In genomic region chr17:87302014-87302794, GRCm38 (mm10) we compare ENCODE assay signal across 10 mouse cellular contexts. TPM values are rescaled to one million over a fixed set of nuclear protein-coding genes. Genes with fewer than 3 reads are reported as not detected.
DNase-seq lines count a peak whose midpoint lies in the region; ATAC-seq and TF ChIP-seq lines count a peak whose summit lies in the region.
"Had no signal": no experiment of that assay in that cellular context is flagged by ENCODE, and none has a peak within 500 bp of the region (broad histone marks: within the 10 kb centered on the region; RNA-seq: fewer than 3 reads in every experiment).

No protein-coding gene starts in this region.

- TF ChIP-seq POLR2A in embryonic fibroblast, embryonic 13.5 days (IDR thresholded peaks at IDR 0.05; ENCODE audit: low read depth, low read length): no peak

- WGBS in embryonic facial prominence, embryonic 13.5 days: 77% methylated on average over 13 of the region's 13 CpGs
- 83% methylated on average over 13 of the region's 13 CpGs for WGBS in embryonic facial prominence, embryonic 10.5 days
- 52% methylated on average over 13 of the region's 13 CpGs for WGBS in lung, embryonic 16.5 days
- 83% methylated on average over 13 of the region's 13 CpGs for WGBS in limb, embryonic 10.5 days

- DNase-seq in embryonic facial prominence, embryonic 10.5 days (ENCODE audit: low spot score): no peak
- peak; percentile 76 for DNase-seq in 3T3-L1 (ENCODE audit: low read depth, low spot score)
- DNase-seq in ovary, postnatal 10 days (ENCODE audit: low spot score): no peak
- DNase-seq in cerebellum, postnatal 10 days: no peak
- DNase-seq in limb, embryonic 10.5 days (ENCODE audit: low spot score): no peak
- DNase-seq: layer of hippocampus, postnatal 36 days had no signal

- H3K4me2 ChIP-seq in embryonic facial prominence, embryonic 13.5 days: no peak overlapping the region
- H3K4me2 ChIP-seq in lung, embryonic 16.5 days (ENCODE audit: low read depth, low read length): no peak overlapping the region
- H3K4me2 ChIP-seq: forebrain, embryonic 13.5 days had no signal

- no peaks in the 10 kb centered on the region for H3K9me3 ChIP-seq in embryonic facial prominence, embryonic 13.5 days
- no peaks in the 10 kb centered on the region for H3K9me3 ChIP-seq in embryonic facial prominence, embryonic 10.5 days
- H3K9me3 ChIP-seq in lung, embryonic 16.5 days (ENCODE audit: control insufficient read depth, low read length): no peaks in the 10 kb centered on the region
- H3K9me3 ChIP-seq in limb, embryonic 10.5 days (replicated peaks): no peaks in the 10 kb centered on the region
- H3K9me3 ChIP-seq: forebrain, embryonic 13.5 days had no signal

- no peak overlapping the region for H3K4me3 ChIP-seq in embryonic facial prominence, embryonic 13.5 days
- no peak overlapping the region for H3K4me3 ChIP-seq in embryonic facial prominence, embryonic 10.5 days
- H3K4me3 ChIP-seq in embryonic fibroblast, embryonic 13.5 days (ENCODE audit: insufficient read depth, low read length): no peak overlapping the region
- H3K4me3 ChIP-seq in lung, embryonic 16.5 days (ENCODE audit: low read length): no peak overlapping the region
- H3K4me3 ChIP-seq in limb, embryonic 10.5 days: no peak overlapping the region
- H3K4me3 ChIP-seq: forebrain, embryonic 13.5 days had no signal

- H3K4me1 ChIP-seq in embryonic facial prominence, embryonic 13.5 days: peaks cover 12% of the 10 kb centered on the region
- peaks cover 9% of the 10 kb centered on the region for H3K4me1 ChIP-seq in embryonic facial prominence, embryonic 10.5 days
- H3K4me1 ChIP-seq in embryonic fibroblast, embryonic 13.5 days (ENCODE audit: control insufficient read depth, insufficient read depth, low read length): peaks cover 4% of the 10 kb centered on the region; the same call in 1 of the 2 replicates
- peaks cover 11% of the 10 kb centered on the region for H3K4me1 ChIP-seq in lung, embryonic 16.5 days (replicated peaks; ENCODE audit: control insufficient read depth, insufficient read depth, low read length)
- H3K4me1 ChIP-seq in limb, embryonic 10.5 days: peaks cover 18% of the 10 kb centered on the region; the same call in 1 of the 2 replicates
- H3K4me1 ChIP-seq: forebrain, embryonic 13.5 days had no signal

- no peak for TF ChIP-seq CTCF in embryonic fibroblast, embryonic 13.5 days (IDR thresholded peaks at IDR 0.05; ENCODE audit: borderline replicate concordance, insufficient read depth, low read length)

- no peak for ATAC-seq in embryonic facial prominence, embryonic 13.5 days (ENCODE audit: insufficient number of reproducible peaks, insufficient read depth, low FRiP score, low TSS enrichment, low read depth)
- no peak for ATAC-seq in lung, embryonic 16.5 days (ENCODE audit: low read depth)
- ATAC-seq: forebrain, embryonic 13.5 days had no signal

- no peak overlapping the region for H3K9ac ChIP-seq in embryonic facial prominence, embryonic 13.5 days
- H3K9ac ChIP-seq in lung, embryonic 16.5 days (ENCODE audit: low read length): no peak overlapping the region
- H3K9ac ChIP-seq: forebrain, embryonic 13.5 days had no signal

- H3K27me3 ChIP-seq in embryonic facial prominence, embryonic 13.5 days: no peaks in the 10 kb centered on the region
- no peaks in the 10 kb centered on the region for H3K27me3 ChIP-seq in embryonic facial prominence, embryonic 10.5 days (replicated peaks; ENCODE audit: low read depth, poor library complexity, severe bottlenecking)
- H3K27me3 ChIP-seq in lung, embryonic 16.5 days (ENCODE audit: control insufficient read depth, insufficient read depth, low read depth, low read length): no peaks in the 10 kb centered on the region
- no peaks in the 10 kb centered on the region for H3K27me3 ChIP-seq in limb, embryonic 10.5 days (ENCODE audit: low read depth, poor library complexity, severe bottlenecking)
- H3K27me3 ChIP-seq: forebrain, embryonic 13.5 days had no signal

- H3K36me3 ChIP-seq in embryonic facial prominence, embryonic 13.5 days: no peaks in the 10 kb centered on the region
- H3K36me3 ChIP-seq in embryonic facial prominence, embryonic 10.5 days (replicated peaks): no peaks in the 10 kb centered on the region
- H3K36me3 ChIP-seq in lung, embryonic 16.5 days (ENCODE audit: control insufficient read depth, insufficient read depth, low read length): no peaks in the 10 kb centered on the region
- no peaks in the 10 kb centered on the region for H3K36me3 ChIP-seq in limb, embryonic 10.5 days

- H3K27ac ChIP-seq in embryonic facial prominence, embryonic 13.5 days: 0 out of 2 replicates have a peak overlapping the region, but pooled peaks have one; percentile 3
- H3K27ac ChIP-seq in embryonic facial prominence, embryonic 10.5 days (replicated peaks): no peak overlapping the region
- peak overlapping the region; percentile 85 for H3K27ac ChIP-seq in embryonic fibroblast, embryonic 13.5 days (ENCODE audit: insufficient read depth, low read length)
- peak overlapping the region; percentile 50 for H3K27ac ChIP-seq in lung, embryonic 16.5 days (ENCODE audit: low read length)
- no peak overlapping the region for H3K27ac ChIP-seq in limb, embryonic 10.5 days
- H3K27ac ChIP-seq: forebrain, embryonic 13.5 days had no signal

RNA-seq across cellular contexts. Expression of gene Ttc7, which starts 19.5 kb away (rescaled TPM):
- 6.4 and 7.2 TPM in 2 replicates for polyA plus RNA-seq in embryonic facial prominence, embryonic 13.5 days (2015; fragmentation: Nextera tagmentation; extraction: Ambion mirVana)
- polyA plus RNA-seq in embryonic facial prominence, embryonic 10.5 days (2016; fragmentation: Nextera tagmentation; extraction: Ambion mirVana): 3.6 and 4.0 TPM in 2 replicates
- 15.8 and 19.5 TPM in 2 replicates for polyA plus RNA-seq in embryonic fibroblast, embryonic 13.5 days (2011; ENCODE audit: insufficient read length, low read depth, missing spikeins)
- polyA plus RNA-seq in lung, embryonic 16.5 days (2015; fragmentation: Nextera tagmentation; extraction: Ambion mirVana): 6.1 and 6.4 TPM in 2 replicates
- 3.6 and 3.9 TPM in 2 replicates for polyA plus RNA-seq in limb, embryonic 10.5 days (2016; fragmentation: Nextera tagmentation; extraction: Ambion mirVana)

RNA-seq across cellular contexts. Expression of gene Mcfd2, which starts 36.5 kb away (rescaled TPM):
- 85.7 and 97.0 TPM in 2 replicates for polyA plus RNA-seq in embryonic facial prominence, embryonic 13.5 days (2015; fragmentation: Nextera tagmentation; extraction: Ambion mirVana)
- polyA plus RNA-seq in embryonic facial prominence, embryonic 10.5 days (2016; fragmentation: Nextera tagmentation; extraction: Ambion mirVana): 75.2 and 81.8 TPM in 2 replicates
- polyA plus RNA-seq in embryonic fibroblast, embryonic 13.5 days (2011; ENCODE audit: insufficient read length, low read depth, missing spikeins): 112 and 146 TPM in 2 replicates
- 113 and 118 TPM in 2 replicates for polyA plus RNA-seq in lung, embryonic 16.5 days (2015; fragmentation: Nextera tagmentation; extraction: Ambion mirVana)
- 76.2 and 76.4 TPM in 2 replicates for polyA plus RNA-seq in limb, embryonic 10.5 days (2016; fragmentation: Nextera tagmentation; extraction: Ambion mirVana)

Comparison
In these comparisons a context has a peak if more than half of its experiments do, and no peak if none do; other contexts are left out.
1. H3K27ac ChIP-seq: peak in embryonic facial prominence, embryonic 13.5 days (single experiment), embryonic fibroblast, embryonic 13.5 days (single experiment) and lung, embryonic 16.5 days (single experiment); none in embryonic facial prominence, embryonic 10.5 days (single experiment) and limb, embryonic 10.5 days (single experiment).